Mouse (Mus musculus) E14TG2a.4 (cell line): Measurements from ENCODE around the gene Elmo1.

Experiments used
- CTCF ChIP-seq: conservative IDR thresholded peaks from 2 replicates; pipeline ENCODE4 v1.5.1; 2014; ENCODE audit warnings: low read length
- NANOG ChIP-seq: IDR thresholded peaks from 2 replicates; pipeline ENCODE4 v1.6.1; 2014; ENCODE audit warnings: borderline replicate concordance, low read length, mixed read lengths
- POU5F1 ChIP-seq: IDR thresholded peaks from 2 replicates; pipeline ENCODE4 v1.6.1; 2014; ENCODE audit warnings: low read length, borderline replicate concordance

- no peak for TF ChIP-seq CTCF
- TF ChIP-seq POU5F1: no peak
- no peak for TF ChIP-seq NANOG
These were observed 10.0 kb downstream of the Elmo1 start for GRCm38 (mm10) chr13:20100357-20100756.
